Mouse (Mus musculus) lung, adult 2 months (tissue): ENCODE data around the gene Ndufs4.

Experiments
- CTCF ChIP-seq: fragments of 200-500 bp; IDR thresholded peaks from 2 replicates; pipeline ENCODE4 v1.5.1; 2011; ENCODE audit warnings: mild to moderate bottlenecking, low read length, control low read depth; ENCODE audit not compliant: insufficient read depth
- POLR2A ChIP-seq: fragments of 200-500 bp; IDR thresholded peaks from 2 replicates; pipeline ENCODE4 v1.6.1; 2011; ENCODE audit warnings: low read depth, mild to moderate bottlenecking, control low read depth, low read length, borderline replicate concordance; ENCODE audit errors: extremely low read depth

GRCm38 (mm10) chr13:114351321-114351946 lies 36.6 kb downstream of the Ndufs4 start:
- no peak for TF ChIP-seq CTCF
- TF ChIP-seq POLR2A = no peak
